Mouse (Mus musculus) naive thymus-derived CD4-positive, alpha-beta T cell, adult 2 months (primary cell): ENCODE data around the gene Gm3336.
A peak's percentile ranks its signal among the peaks of the same experiment; 100 is the strongest.

Experiments used
- DNase-seq: peaks from one replicate; pipeline ENCODE4 v3.0.0-alpha.2; 2011; ENCODE audit warnings: low read depth

The Gm3336 gene

GRCm38 (mm10) chr8:70718297-70718696 is at the start of gene Gm3336:
Gm3336 (plus strand) TSS chr8:70718543.
- peak; percentile 85 for DNase-seq

GRCm38 (mm10) chr8:70671615-70672324 is 46.6 kb upstream of the Gm3336 start:
- no peak for DNase-seq

- DNase-seq: peak; percentile 24
Observed at GRCm38 (mm10) chr8:70672325-70673078, 45.8 kb upstream of the Gm3336 start.

- DNase-seq: peak; percentile 100
Observed at GRCm38 (mm10) chr8:70673079-70673856, 45.1 kb upstream of the Gm3336 start, which contains the start of gene Lsm4. Lsm4 (plus strand) TSS chr8:70673248.

GRCm38 (mm10) chr8:70674109-70674508 is 44.2 kb upstream of the Gm3336 start:
- no peak for DNase-seq

- peak; percentile 33 for DNase-seq
Observed at GRCm38 (mm10) chr8:70674716-70675115, 43.6 kb upstream of the Gm3336 start.

GRCm38 (mm10) chr8:70675336-70675735 is 43.0 kb upstream of the Gm3336 start:
- DNase-seq: peak; percentile 70

GRCm38 (mm10) chr8:70677451-70678080 is 40.8 kb upstream of the Gm3336 start:
- no peak for DNase-seq

- no peak for DNase-seq
Observed at GRCm38 (mm10) chr8:70678679-70679078, 39.7 kb upstream of the Gm3336 start.

GRCm38 (mm10) chr8:70679404-70679803 is 38.9 kb upstream of the Gm3336 start:
- no peak for DNase-seq

- no peak for DNase-seq
Observed at GRCm38 (mm10) chr8:70680039-70680438, 38.3 kb upstream of the Gm3336 start.

GRCm38 (mm10) chr8:70681410-70681809 is 36.9 kb upstream of the Gm3336 start:
- DNase-seq: no peak

- DNase-seq: no peak
Observed at GRCm38 (mm10) chr8:70682193-70682592, 36.1 kb upstream of the Gm3336 start.

GRCm38 (mm10) chr8:70682692-70683091 is 35.7 kb upstream of the Gm3336 start:
- DNase-seq: no peak

- DNase-seq: peak; percentile 52
Observed at GRCm38 (mm10) chr8:70684291-70684690, 34.1 kb upstream of the Gm3336 start.

- no peak for DNase-seq
Observed at GRCm38 (mm10) chr8:70687576-70687975, 30.8 kb upstream of the Gm3336 start.

GRCm38 (mm10) chr8:70688136-70688535 is 30.2 kb upstream of the Gm3336 start:
- DNase-seq: no peak

- DNase-seq: no peak
Observed at GRCm38 (mm10) chr8:70689892-70690390, 28.4 kb upstream of the Gm3336 start.

GRCm38 (mm10) chr8:70691230-70691629 is 27.1 kb upstream of the Gm3336 start:
- DNase-seq: no peak

- DNase-seq: no peak
Observed at GRCm38 (mm10) chr8:70691727-70692231, 26.6 kb upstream of the Gm3336 start.

- peak; percentile 43 for DNase-seq
Observed at GRCm38 (mm10) chr8:70693636-70694035, 24.7 kb upstream of the Gm3336 start.
